Mouse (Mus musculus): ENCODE measurements at regions not wholly inside any gene's neighbourhood (a gene's known extent, or its start where the extent isn't known, plus 50 kb on each side); places are given as distances from the start of the nearest gene placed in this dataset.
A peak's percentile ranks its signal among the peaks of the same experiment; 100 is the strongest.

DNA sequence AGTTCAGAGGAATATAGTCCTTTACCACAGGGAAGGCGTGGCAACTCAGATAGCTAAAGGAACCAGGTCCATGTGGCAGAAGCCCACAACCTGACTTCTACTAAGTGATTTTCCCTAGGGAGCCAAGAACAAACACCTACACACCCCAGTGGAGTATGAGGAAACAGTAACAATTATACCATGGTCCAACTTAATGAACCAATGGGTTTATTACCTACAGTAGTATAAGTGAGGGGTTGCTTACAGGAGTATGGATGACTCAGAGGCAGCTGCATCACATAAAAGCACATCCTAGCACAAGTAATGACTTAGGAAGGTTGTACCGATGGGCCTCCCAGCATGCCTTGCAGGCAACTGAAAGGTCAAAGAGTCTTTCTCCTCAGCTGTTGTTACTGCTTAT is 98.7 kb upstream of the Cul1 start:
- DNase-seq (ENCODE audit: inconsistent ontology term): no peak

- no peak for DNase-seq (ENCODE audit: inconsistent ontology term)
Observed at GRCm38 (mm10) chr6:47355500-47355899, 97.7 kb upstream of the Cul1 start.

GRCm38 (mm10) chr6:47356500-47356899 is 96.7 kb upstream of the Cul1 start:
- no peak for DNase-seq (ENCODE audit: inconsistent ontology term)

- peak; percentile 30 for DNase-seq (ENCODE audit: inconsistent ontology term)
Observed at GRCm38 (mm10) chr6:47358686-47359085, 94.5 kb upstream of the Cul1 start.

DNA sequence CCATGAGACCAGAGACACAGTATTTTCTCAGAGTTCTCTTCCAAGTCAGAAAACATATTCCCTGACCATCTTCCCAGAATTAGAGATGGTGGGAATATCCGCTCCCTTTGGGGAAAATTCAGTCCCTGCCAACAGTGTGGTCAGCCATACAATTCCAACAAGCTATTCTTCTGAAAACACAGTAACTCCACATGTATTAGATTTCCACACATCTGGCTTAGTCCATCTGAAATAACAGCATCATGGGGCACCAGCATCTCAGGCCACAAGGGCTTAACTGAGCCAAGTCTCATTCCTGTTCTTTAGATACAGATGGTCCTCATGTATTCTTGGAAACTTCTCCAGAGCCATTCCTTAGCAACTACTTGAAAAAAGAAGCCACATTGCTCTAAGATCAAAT is 89.2 kb upstream of the Cul1 start:
- no peak for DNase-seq (ENCODE audit: inconsistent ontology term)

DNA sequence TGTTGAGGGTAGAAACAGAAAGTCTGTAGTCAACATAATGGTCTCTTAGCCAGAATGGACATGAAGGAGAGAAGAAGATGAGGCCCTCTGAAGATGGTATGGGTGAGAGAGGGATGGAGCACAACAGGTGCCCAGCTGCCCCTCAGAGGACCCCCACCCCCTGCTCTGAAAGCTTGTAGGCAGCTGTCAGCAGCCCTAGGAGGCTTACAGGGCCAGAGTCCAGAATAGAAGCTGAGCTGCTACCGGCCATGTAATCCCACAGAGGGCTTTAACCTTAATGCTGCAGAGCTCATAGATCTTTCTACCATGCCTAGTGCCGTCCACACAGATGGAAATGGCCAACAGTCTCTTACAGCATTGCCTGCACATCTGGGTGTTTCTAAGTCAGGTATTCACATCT is 88.6 kb upstream of the Cul1 start:
- DNase-seq (ENCODE audit: inconsistent ontology term): no peak

DNA sequence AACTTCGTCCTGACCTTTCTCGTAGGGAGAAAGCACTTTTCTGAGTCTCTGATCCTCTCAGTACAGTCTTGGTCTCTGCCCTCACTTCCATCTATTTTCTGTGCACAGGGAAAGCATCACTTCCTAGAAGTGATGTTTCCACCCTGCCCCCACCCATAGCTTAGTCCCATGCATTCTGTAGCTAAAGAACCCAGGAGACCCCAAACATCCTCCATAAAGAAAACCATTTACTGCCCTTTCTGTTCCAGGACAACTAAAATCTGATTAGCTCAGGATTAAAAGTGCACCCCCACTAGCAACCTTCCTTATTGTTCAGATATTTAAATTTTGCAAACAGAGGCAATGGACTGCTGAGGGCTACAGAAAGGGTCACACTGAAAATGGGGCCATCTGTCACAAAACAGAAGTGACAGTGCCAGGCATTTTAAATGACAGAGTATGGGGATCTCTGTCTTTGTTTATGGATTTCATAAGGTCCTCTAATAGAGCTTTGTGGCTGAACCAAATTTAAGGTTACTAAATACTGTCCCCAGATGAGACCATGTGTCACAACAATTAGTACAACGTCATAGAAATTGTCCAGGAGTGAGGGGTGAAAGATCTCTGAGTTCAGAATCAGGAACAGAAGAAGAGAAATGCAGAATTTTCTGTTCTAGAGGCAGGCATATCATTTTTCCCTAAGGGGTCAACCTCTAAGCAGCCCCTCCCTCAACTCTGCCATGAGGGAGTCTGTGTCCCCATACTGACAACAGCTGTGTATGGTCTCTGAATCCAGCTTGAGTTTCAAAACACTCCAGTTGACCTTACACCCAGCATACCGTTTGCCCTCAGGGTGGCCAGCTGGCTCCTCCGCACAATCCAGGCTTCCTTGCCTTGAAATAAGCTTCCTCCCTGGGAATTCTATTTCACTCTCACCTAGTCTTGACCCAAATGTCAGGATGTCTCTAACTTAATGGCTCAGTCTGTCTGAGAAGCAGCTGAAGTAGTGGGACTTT is 87.2 kb upstream of the Cul1 start:
- DNase-seq (ENCODE audit: inconsistent ontology term): no peak

GRCm38 (mm10) chr6:47367461-47367860 is 85.7 kb upstream of the Cul1 start:
- DNase-seq (ENCODE audit: inconsistent ontology term): no peak

DNA sequence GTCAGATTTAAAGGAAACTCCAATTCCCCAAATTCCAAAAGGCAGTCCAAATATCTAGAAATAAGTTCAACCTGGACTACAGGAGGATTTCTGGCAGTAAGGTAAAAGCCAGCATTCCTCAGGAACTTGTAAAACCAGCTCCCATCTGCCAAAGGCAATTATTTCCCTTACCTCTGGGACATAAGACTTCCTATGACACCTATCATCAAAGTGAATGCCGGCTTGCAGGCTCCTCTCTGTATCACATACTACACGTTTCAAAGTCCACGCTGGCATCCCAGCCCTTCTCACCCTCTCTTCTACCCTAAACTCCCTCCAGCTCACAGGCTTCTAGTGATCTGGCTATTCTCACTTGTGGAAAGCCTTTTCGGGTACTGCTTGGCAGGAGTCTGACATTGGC is 77.5 kb upstream of the Cul1 start:
- DNase-seq (ENCODE audit: inconsistent ontology term): no peak

- no peak for DNase-seq (ENCODE audit: inconsistent ontology term)
Observed at GRCm38 (mm10) chr6:47381451-47381850, 71.7 kb upstream of the Cul1 start.

GRCm38 (mm10) chr6:47386550-47386949 is 66.6 kb upstream of the Cul1 start:
- DNase-seq (ENCODE audit: inconsistent ontology term): no peak

GRCm38 (mm10) chr6:47389908-47390307 is 63.3 kb upstream of the Cul1 start:
- DNase-seq (ENCODE audit: inconsistent ontology term): no peak

GRCm38 (mm10) chr6:47390436-47391002 is 62.7 kb upstream of the Cul1 start:
- DNase-seq (ENCODE audit: inconsistent ontology term): peak; percentile 90

- peak; percentile 22 for DNase-seq (ENCODE audit: inconsistent ontology term)
Observed at GRCm38 (mm10) chr6:47391014-47391802, 62.0 kb upstream of the Cul1 start.

DNA sequence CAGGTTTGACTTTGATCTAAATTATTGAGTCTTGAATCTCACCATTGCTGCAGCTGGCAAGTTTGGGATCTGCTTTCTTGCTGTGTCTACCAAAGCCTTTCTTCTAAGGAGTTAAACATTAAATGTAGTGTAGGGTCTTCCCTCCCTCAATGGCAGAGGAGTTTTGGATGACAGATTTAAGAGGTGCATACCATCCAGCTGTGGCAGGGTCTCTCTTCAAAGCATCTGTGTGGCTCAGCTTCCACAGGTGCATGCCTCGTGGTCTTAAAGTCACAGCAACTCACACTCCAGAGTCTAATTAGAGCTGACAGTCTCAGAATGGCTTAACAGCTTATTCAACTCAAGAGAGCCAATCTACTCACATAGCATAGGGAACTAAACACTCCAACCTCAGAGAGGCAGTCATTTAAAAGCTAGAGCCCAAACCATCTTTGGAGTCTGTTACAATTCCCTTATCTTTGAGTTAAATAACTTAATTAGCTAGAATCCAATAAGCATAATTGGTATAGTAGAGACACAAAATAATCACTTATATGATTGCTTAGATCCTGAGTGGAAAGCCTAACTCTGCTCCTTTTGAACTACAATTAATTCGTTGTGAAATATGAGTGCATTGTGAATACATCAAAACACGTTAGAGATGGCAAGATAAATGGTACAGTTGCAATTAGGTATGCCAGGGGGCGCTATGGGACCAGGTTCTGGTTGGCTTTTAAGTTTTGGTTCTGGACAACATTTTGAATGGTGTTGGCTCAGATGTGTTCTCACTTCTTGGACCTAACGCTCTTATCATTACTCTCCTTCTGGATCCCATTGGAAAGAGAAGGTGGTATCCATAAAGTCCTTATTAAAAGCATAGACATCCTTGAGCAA is 57.5 kb upstream of the Cul1 start:
- DNase-seq (ENCODE audit: inconsistent ontology term): peak; percentile 5

Measured in Muller cell, postnatal 12 days (primary cell).